Mouse (Mus musculus): Measurements from ENCODE around the gene Mcm2.
A peak's percentile ranks its signal among the peaks of the same experiment; 100 is the strongest.

Mcm2 gene

GRCm38 (mm10) chr6:88925640-88926205 lies 27.1 kb upstream of the Mcm2 start:
- no peak for DNase-seq

GRCm38 (mm10) chr6:88924502-88925275 lies 26.1 kb upstream of the Mcm2 start:
- DNase-seq = peak; percentile 83

- DNase-seq = no peak
These were observed 20.2 kb upstream of the Mcm2 start for GRCm38 (mm10) chr6:88918802-88919201.

- peak; percentile 74 for DNase-seq
These were observed 17.6 kb upstream of the Mcm2 start for GRCm38 (mm10) chr6:88916153-88916552.

GRCm38 (mm10) chr6:88915510-88915909 lies 16.9 kb upstream of the Mcm2 start:
- DNase-seq = no peak

GRCm38 (mm10) chr6:88914799-88915198 lies 16.2 kb upstream of the Mcm2 start:
- DNase-seq = no peak

GRCm38 (mm10) chr6:88913440-88913839 lies 14.9 kb upstream of the Mcm2 start:
- no peak for DNase-seq

GRCm38 (mm10) chr6:88913022-88913421 lies 14.4 kb upstream of the Mcm2 start:
- no peak for DNase-seq

- no peak for DNase-seq
These were observed 10.6 kb upstream of the Mcm2 start for GRCm38 (mm10) chr6:88909151-88909550.

- DNase-seq = peak; percentile 77
These were observed 8.0 kb upstream of the Mcm2 start for GRCm38 (mm10) chr6:88906369-88907108.

- no peak for DNase-seq
These were observed 6.5 kb upstream of the Mcm2 start for GRCm38 (mm10) chr6:88905042-88905441.

GRCm38 (mm10) chr6:88904456-88904974 lies 5.9 kb upstream of the Mcm2 start:
- no peak for DNase-seq

- DNase-seq = no peak
These were observed 5.1 kb upstream of the Mcm2 start for GRCm38 (mm10) chr6:88903708-88904107.

GRCm38 (mm10) chr6:88901947-88902820 lies 3.6 kb upstream of the Mcm2 start, which contains the start of gene Tpra1:
TSS of gene Tpra1 (plus strand) at chr6:88902251.
- peak; percentile 97 for DNase-seq

- DNase-seq = peak; percentile 47
These were observed 2.9 kb upstream of the Mcm2 start for GRCm38 (mm10) chr6:88901471-88901870.

GRCm38 (mm10) chr6:88899628-88900027 lies 1.0 kb upstream of the Mcm2 start:
- no peak for DNase-seq

- DNase-seq = no peak
These were observed 506 bp upstream of the Mcm2 start for GRCm38 (mm10) chr6:88899086-88899485.

- DNase-seq = no peak
These were observed 1.3 kb downstream of the Mcm2 start for GRCm38 (mm10) chr6:88897246-88897645.

GRCm38 (mm10) chr6:88895943-88896342 lies 2.6 kb downstream of the Mcm2 start:
- no peak for DNase-seq

GRCm38 (mm10) chr6:88893559-88893958 lies 5.0 kb downstream of the Mcm2 start:
- peak; percentile 82 for DNase-seq

- DNase-seq = no peak
These were observed 7.7 kb downstream of the Mcm2 start for GRCm38 (mm10) chr6:88890832-88891231.

- no peak for DNase-seq
These were observed 9.1 kb downstream of the Mcm2 start for GRCm38 (mm10) chr6:88889410-88890042.

Data from kidney, postnatal 10 days (tissue).